Mouse (Mus musculus): ENCODE results near the gene Tgif1.

- TF ChIP-seq CTCF (IDR thresholded peaks at IDR 0.05; ENCODE audit: low read depth, low read length) (no peak), TAL1 (conservative IDR thresholded peaks at IDR 0.05; ENCODE audit: low read depth, low read length) (no peak), GATA1 (IDR thresholded peaks at IDR 0.05; ENCODE audit: borderline replicate concordance, low read length) (no peak), POLR2AphosphoS5 (IDR thresholded peaks at IDR 0.05; ENCODE audit: insufficient replicate concordance, low read depth, low read length) (no peak), GATA2 (IDR thresholded peaks at IDR 0.05; ENCODE audit: borderline replicate concordance, low read depth, low read length) (no peak)
These were observed 13.3 kb upstream of the Tgif1 start for GRCm38 (mm10) chr17:70866538-70867114.

All from G1E (cell line).